Mouse (Mus musculus): Measurements from ENCODE around the gene Exoc8.

Gene Exoc8

GRCm38 (mm10) chr8:124897386-124898250 lies at the start of gene Exoc8, which contains the start of gene Sprtn:
Gene Exoc8, minus strand, starts transcription at chr8:124897705.
Gene Sprtn, plus strand, starts transcription at chr8:124897886.
- DNase-seq (ENCODE audit: low spot score in 2 of 2), result peak; percentile 96 to 98

GRCm38 (mm10) chr8:124944406-124944805 lies 46.9 kb upstream of the Exoc8 start:
- no peak for DNase-seq (ENCODE audit: low spot score in 2 of 2)

- DNase-seq (ENCODE audit: low spot score in 2 of 2), result no peak
Measured at GRCm38 (mm10) chr8:124943801-124944200, 46.3 kb upstream of the Exoc8 start.

GRCm38 (mm10) chr8:124937293-124937692 lies 39.8 kb upstream of the Exoc8 start:
- DNase-seq (ENCODE audit: low spot score in 2 of 2), result no peak

GRCm38 (mm10) chr8:124936699-124937098 lies 39.2 kb upstream of the Exoc8 start:
- no peak for DNase-seq (ENCODE audit: low spot score in 2 of 2)

GRCm38 (mm10) chr8:124935116-124935515 lies 37.6 kb upstream of the Exoc8 start:
- no peak for DNase-seq (ENCODE audit: low spot score in 2 of 2)

GRCm38 (mm10) chr8:124932435-124932834 lies 34.9 kb upstream of the Exoc8 start:
- no peak for DNase-seq (ENCODE audit: low spot score in 2 of 2)

GRCm38 (mm10) chr8:124930649-124931048 lies 33.1 kb upstream of the Exoc8 start:
- DNase-seq (ENCODE audit: low spot score in 2 of 2), result no peak

GRCm38 (mm10) chr8:124930086-124930485 lies 32.6 kb upstream of the Exoc8 start:
- no peak for DNase-seq (ENCODE audit: low spot score in 2 of 2)

- no peak for DNase-seq (ENCODE audit: low spot score in 2 of 2)
Measured at GRCm38 (mm10) chr8:124929006-124929405, 31.5 kb upstream of the Exoc8 start.

GRCm38 (mm10) chr8:124926351-124926771 lies 28.9 kb upstream of the Exoc8 start:
- no peak for DNase-seq (ENCODE audit: low spot score in 2 of 2)

- DNase-seq (ENCODE audit: low spot score in 2 of 2), result no peak
Measured at GRCm38 (mm10) chr8:124925544-124926266, 28.2 kb upstream of the Exoc8 start.

- DNase-seq (ENCODE audit: low spot score in 2 of 2), result no peak
Measured at GRCm38 (mm10) chr8:124923971-124924652, 26.6 kb upstream of the Exoc8 start.

GRCm38 (mm10) chr8:124922490-124923089 lies 25.1 kb upstream of the Exoc8 start:
- DNase-seq (ENCODE audit: low spot score in 2 of 2), result no peak

GRCm38 (mm10) chr8:124921369-124922279 lies 24.1 kb upstream of the Exoc8 start:
- no peak for DNase-seq (ENCODE audit: low spot score in 2 of 2)

- DNase-seq (ENCODE audit: low spot score in 2 of 2), result no peak
Measured at GRCm38 (mm10) chr8:124917741-124918484, 20.4 kb upstream of the Exoc8 start.

- DNase-seq (ENCODE audit: low spot score in 2 of 2), result no peak
Measured at GRCm38 (mm10) chr8:124914061-124914460, 16.6 kb upstream of the Exoc8 start.

- no peak for DNase-seq (ENCODE audit: low spot score in 2 of 2)
Measured at GRCm38 (mm10) chr8:124911938-124912872, 14.7 kb upstream of the Exoc8 start.

- no peak for DNase-seq (ENCODE audit: low spot score in 2 of 2)
Measured at GRCm38 (mm10) chr8:124910349-124910748, 12.8 kb upstream of the Exoc8 start.

Measured in frontal cortex, postnatal 25 days (tissue).